Mouse (Mus musculus) mesoderm, embryonic 11.5 days (tissue): ENCODE measurements around the gene Ankle1.

Source experiments
- DNase-seq: peaks from one replicate; pipeline ENCODE4 v3.0.0-alpha.2; 2012; ENCODE audit warnings: low read depth, low spot score

Ankle1 gene

GRCm38 (mm10) chr8:71405401-71406098 is at the start of gene Ankle1:
Gene Ankle1 (plus strand): TSS chr8:71406010.
- peak; percentile 96 for DNase-seq

GRCm38 (mm10) chr8:71358026-71358425 is 47.8 kb upstream of the Ankle1 start:
- DNase-seq: no peak

GRCm38 (mm10) chr8:71366771-71367528 is 38.9 kb upstream of the Ankle1 start, which contains the start of gene Use1:
Gene Use1 (plus strand): TSS chr8:71366848.
- peak; percentile 94 for DNase-seq

DNA sequence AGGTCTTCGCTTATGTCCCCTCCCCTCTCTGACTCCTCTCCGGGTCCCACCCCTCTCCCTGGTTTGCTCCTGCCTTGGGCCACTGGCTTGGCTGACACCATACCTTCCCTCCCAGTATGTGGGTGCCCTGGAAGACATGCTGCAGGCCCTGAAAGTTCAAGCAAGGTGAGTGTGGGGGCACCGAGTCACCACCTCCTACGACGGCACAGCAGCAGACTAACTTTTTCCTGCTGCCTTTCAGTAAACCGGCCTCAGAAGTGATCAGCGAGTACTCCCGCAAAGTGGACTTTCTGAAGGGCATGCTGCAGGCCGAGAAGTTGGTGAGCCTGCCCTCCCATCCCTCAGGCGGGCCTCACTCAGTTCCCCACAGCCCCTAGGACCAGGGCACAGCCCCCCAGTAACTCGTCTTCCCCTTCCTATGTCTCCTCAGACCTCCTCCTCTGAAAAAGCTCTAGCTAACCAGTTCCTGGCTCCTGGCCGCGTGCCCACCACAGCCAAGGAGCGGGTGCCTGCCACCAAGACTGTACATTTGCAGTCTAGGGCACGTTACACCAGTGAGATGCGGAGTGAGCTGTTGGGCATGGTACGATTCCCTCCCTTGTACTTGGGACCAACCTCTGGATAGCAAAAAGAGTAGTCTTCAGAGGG is 38.2 kb upstream of the Ankle1 start:
- no peak for DNase-seq

DNA sequence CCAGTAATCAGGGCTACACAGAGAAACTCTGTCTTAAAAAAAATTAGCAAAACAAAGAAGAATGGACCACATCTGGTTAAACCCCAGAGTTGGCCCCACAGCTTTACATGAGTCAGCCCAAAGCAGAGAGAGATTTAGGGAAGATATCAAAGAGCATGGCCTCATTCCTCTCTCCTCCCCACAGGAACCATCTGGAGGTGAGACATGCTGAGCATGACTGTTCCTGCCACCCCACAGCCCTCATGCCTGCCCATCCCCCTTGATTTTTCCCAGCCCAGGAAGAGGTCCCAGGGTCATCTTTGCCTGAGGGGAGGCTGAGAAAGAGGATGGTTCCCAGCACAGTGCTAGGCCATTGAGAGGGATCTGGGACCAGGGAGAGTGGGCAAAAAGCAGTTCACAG is 37.4 kb upstream of the Ankle1 start:
- no peak for DNase-seq

DNA sequence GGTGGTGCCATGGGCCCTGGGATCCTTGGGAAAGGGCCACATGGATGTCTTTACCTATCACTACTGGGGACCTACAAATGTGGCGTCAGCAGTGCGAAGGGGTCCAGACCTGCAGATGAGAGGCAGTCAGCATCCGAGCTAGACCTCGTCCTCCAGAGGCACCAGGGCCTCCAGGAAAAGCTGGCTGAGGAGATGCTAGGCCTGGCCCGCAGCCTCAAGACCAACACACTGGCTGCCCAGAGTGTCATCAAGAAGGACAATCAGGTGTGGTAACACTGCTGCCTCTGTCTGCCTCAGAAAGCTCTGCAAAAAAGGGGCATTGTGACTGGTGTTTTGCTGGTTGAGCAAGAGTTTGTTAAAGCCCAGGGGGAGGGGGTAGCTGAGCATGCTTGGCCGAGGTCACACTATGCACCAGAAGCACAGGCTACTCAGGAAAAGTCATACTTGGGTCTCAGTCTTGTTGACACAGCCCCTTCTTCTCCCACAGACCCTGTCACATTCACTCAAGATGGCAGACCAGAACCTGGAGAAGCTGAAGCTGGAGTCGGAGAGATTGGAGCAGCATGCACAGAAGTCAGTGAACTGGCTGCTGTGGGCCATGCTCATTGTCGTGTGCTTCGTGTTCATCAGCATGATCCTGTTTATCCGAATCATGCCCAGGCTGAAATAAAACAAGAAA is 36.6 kb upstream of the Ankle1 start:
- DNase-seq: no peak

GRCm38 (mm10) chr8:71370711-71371235 is 35.0 kb upstream of the Ankle1 start:
- DNase-seq: no peak

DNA sequence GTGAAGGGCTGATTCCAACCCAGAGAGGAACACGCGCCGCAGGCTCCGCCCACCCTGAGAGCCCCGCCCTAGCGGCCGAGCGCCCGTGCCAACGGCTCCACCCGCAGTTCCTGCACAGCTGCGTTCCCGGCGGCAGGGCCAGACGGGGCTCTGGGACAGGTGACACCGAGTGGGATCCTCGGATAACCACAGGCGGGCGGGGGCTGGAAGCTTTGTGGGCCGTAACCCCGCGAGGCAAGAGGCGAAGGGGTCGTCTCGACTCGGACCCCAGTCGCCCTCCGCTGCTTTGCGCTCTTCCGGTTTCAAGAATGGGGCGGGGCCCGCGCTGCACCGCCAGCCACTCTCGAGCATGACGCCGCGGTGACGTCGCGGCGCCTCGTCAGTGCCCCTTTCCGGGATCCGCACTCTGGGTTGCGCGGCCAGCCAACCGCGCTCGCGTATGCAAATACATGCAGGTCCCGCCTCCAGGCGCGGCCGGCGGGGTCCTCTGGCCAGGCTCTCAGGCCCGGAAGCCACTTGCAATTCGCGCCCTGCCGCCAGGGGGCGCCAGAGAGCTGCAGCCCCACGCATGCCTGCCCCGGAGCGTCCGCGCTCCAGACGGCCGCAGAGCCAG is 34.5 kb upstream of the Ankle1 start, which contains the start of gene Ocel1:
Gene Ocel1 (plus strand): TSS at position 63 of the 613 bp plus-strand sequence.
- peak; percentile 99 for DNase-seq

DNA sequence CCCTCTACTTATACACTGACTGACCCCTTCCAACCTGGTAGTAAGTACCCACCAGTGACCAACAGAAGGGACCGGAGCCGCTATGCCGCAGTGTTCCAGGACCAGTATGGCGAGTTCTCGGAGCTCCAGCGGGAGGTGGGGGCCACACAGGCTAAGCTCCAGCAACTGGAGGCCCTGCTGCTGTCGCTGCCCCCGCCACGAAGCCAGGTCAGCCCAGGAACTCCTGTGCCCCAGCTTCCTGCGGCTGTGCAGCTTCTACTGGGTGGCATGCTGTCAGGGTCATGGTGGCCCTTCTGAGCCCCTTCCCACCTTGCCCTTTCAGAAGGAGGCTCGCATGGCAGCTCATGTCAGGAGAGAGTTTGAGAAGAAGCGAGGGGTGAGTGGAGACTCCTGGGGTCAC is 33.4 kb upstream of the Ankle1 start:
- DNase-seq: no peak

DNA sequence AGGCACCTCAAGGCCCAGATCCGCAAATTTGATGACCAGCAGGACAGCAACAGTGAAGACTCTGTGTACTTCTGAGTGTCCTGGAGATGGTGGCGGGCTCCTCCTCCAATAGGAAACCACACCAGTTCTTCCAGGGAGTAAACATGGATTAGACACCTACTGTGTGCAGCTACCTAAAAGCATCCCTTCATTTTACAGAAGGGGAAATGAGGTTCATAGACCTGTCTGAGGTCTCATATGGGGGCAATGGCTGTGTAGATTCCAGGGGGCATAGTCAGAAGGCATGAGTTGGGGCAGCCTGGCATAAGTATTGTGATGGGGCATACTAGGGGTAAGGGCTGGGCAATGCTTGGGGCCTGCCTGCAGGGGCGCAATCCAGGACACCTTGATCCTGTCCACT is 32.8 kb upstream of the Ankle1 start:
- no peak for DNase-seq

- no peak for DNase-seq
These were observed 31.1 kb upstream of the Ankle1 start for GRCm38 (mm10) chr8:71374616-71375206.

GRCm38 (mm10) chr8:71375581-71376422 is 30.0 kb upstream of the Ankle1 start:
- peak; percentile 65 for DNase-seq

- no peak for DNase-seq
These were observed 29.3 kb upstream of the Ankle1 start for GRCm38 (mm10) chr8:71376423-71377030.

DNA sequence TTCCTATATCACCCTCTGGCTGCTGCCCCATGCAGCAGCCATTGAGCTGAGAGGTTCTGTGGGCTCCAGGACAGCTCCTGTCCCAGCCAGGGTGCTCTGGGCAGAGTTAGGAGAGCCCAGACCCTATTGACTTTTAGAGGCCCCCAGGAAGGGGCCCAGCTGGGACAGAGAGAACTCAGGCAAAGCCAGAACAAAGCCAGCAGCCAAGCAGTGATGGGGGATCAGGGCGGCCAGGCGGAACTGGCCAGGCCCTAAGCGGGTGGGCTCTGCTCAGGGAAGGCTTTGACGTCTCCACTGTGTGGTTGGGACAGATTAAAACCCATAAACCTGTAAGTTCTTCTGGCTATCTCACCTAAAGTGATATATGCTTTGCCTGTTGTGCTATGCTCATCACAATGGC is 26.8 kb upstream of the Ankle1 start:
- no peak for DNase-seq

GRCm38 (mm10) chr8:71379512-71380075 is 26.2 kb upstream of the Ankle1 start:
- DNase-seq: no peak

GRCm38 (mm10) chr8:71380178-71381171 is 25.3 kb upstream of the Ankle1 start:
- no peak for DNase-seq

DNA sequence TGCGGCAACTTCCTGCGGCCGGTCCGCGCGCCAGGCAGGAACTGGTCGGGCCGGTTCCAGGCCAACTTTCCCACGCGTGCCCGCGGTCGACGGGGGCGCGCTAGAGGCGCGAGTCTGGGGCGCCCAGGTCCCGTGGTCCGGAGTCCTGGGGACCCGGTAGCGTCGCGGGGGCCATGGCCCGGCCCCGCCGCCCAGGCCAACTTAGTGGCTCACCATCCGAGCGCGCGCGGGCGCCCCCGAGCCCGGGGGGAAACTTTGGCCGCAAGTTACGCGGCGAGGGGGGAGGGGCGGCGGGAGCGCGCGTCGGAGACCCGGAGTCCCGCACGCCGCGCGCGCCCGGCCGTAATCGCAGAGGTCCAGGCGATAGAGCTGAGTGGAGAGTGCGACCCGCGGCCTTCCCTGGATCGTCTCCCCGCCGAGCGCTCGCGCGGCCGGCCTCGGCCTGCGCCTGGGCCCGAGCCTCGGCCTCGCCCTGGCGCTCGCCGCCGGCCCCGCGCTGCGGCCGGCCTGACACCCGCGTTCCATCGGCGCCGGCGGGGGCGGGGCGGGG is 24.3 kb upstream of the Ankle1 start, which contains the start of gene Nr2f6:
Gene Nr2f6 (minus strand): TSS at position 540 of the 550 bp plus-strand sequence.
- DNase-seq: peak; percentile 84
